Mouse (Mus musculus): ENCODE measurements around the gene Macf1.

Macf1 gene

GRCm38 (mm10) chr4:123684260-123684659 lies at the start of gene Macf1:
Gene Macf1, minus strand, starts transcription at chr4:123684360.
- DNase-seq: no peak

- DNase-seq: no peak
These were observed 49.4 kb upstream of the Macf1 start for GRCm38 (mm10) chr4:123733532-123733931.

- no peak for DNase-seq
These were observed 48.8 kb upstream of the Macf1 start for GRCm38 (mm10) chr4:123732921-123733320.

- DNase-seq: peak; percentile 71 to 75
These were observed 48.2 kb upstream of the Macf1 start for GRCm38 (mm10) chr4:123732163-123732910.

- DNase-seq: peak in 1 of 2 experiments; percentile 38
These were observed 37.6 kb upstream of the Macf1 start for GRCm38 (mm10) chr4:123721761-123722160.

GRCm38 (mm10) chr4:123718434-123718780 lies 34.2 kb upstream of the Macf1 start:
- no peak for DNase-seq

GRCm38 (mm10) chr4:123717574-123718433 lies 33.6 kb upstream of the Macf1 start, which contains the start of gene Ndufs5:
Gene Ndufs5, minus strand, starts transcription at chr4:123718202.
- peak; percentile 98 to 99 for DNase-seq

- DNase-seq: no peak
These were observed 28.3 kb upstream of the Macf1 start for GRCm38 (mm10) chr4:123712431-123712830.

- no peak for DNase-seq
These were observed 23.2 kb upstream of the Macf1 start for GRCm38 (mm10) chr4:123707340-123707739.

- DNase-seq: no peak
These were observed 21.2 kb upstream of the Macf1 start for GRCm38 (mm10) chr4:123705340-123705739.

GRCm38 (mm10) chr4:123693384-123693783 lies 9.2 kb upstream of the Macf1 start:
- DNase-seq: no peak

- no peak for DNase-seq
These were observed 7.9 kb upstream of the Macf1 start for GRCm38 (mm10) chr4:123692071-123692470.

GRCm38 (mm10) chr4:123690311-123690710 lies 6.2 kb upstream of the Macf1 start:
- DNase-seq: no peak

GRCm38 (mm10) chr4:123687025-123687781 lies 3.0 kb upstream of the Macf1 start:
- DNase-seq: peak; percentile 72 to 74

- DNase-seq: peak; percentile 66 to 71
These were observed 2.3 kb upstream of the Macf1 start for GRCm38 (mm10) chr4:123686368-123687024.

- peak; percentile 93 to 95 for DNase-seq
These were observed 1.5 kb upstream of the Macf1 start for GRCm38 (mm10) chr4:123685506-123686242.

GRCm38 (mm10) chr4:123685046-123685445 lies 886 bp upstream of the Macf1 start:
- no peak for DNase-seq

GRCm38 (mm10) chr4:123682291-123682690 lies 1.9 kb downstream of the Macf1 start:
- peak in 1 of 2 experiments; percentile 44 for DNase-seq

- DNase-seq: no peak
These were observed 3.2 kb downstream of the Macf1 start for GRCm38 (mm10) chr4:123680962-123681361.

GRCm38 (mm10) chr4:123677060-123677804 lies 6.9 kb downstream of the Macf1 start:
- DNase-seq: peak; percentile 62 to 70

GRCm38 (mm10) chr4:123670598-123670997 lies 13.6 kb downstream of the Macf1 start:
- DNase-seq: peak; percentile 43 to 63
